Mouse (Mus musculus) ES-E14 (cell line): ENCODE results near the gene Rassf8. TPM values are rescaled to one million over a fixed set of nuclear protein-coding genes. Genes with fewer than 3 reads are reported as not detected.

Source experiments
- DNase-seq: peaks from one replicate; pipeline ENCODE4 v3.0.0-alpha.2; 2013; ENCODE audit warnings: low read depth, low spot score
- H3K27ac ChIP-seq: 2 replicates; pipeline ENCODE4 v1.5.1; 2012; ENCODE audit warnings: low read depth, mild to moderate bottlenecking, low read length, moderate library complexity, mixed read lengths; ENCODE audit not compliant: poor library complexity, insufficient read depth, severe bottlenecking
- H3K36me3 ChIP-seq: 2 replicates; pipeline ENCODE4 v1.6.1; 2012; ENCODE audit warnings: mild to moderate bottlenecking, low read length, moderate library complexity, mixed read lengths; ENCODE audit not compliant: control insufficient read depth, poor library complexity, insufficient read depth, severe bottlenecking
- H3K4me1 ChIP-seq, 2 experiments: fragments of 150-350 bp in 1 of 2; sonication (generic) in 1 of 2; 2 replicates each; pipeline ENCODE4 v1.6.1; 2012; ENCODE audit warnings: low read length in 2 of 2, mild to moderate bottlenecking in 1 of 2, mixed read lengths in 1 of 2; ENCODE audit not compliant: control insufficient read depth in 2 of 2, insufficient read depth in 2 of 2, poor library complexity in 1 of 2
- H3K4me3 ChIP-seq, 2 experiments: fragments of 150-350 bp in 1 of 2; sonication (generic) in 1 of 2; 2 replicates each; pipeline ENCODE4 v1.5.1; 2012; ENCODE audit warnings: low read length in 2 of 2, low read depth in 1 of 2, mild to moderate bottlenecking in 1 of 2, mixed read lengths in 1 of 2; ENCODE audit not compliant: insufficient read depth in 1 of 2, poor library complexity in 1 of 2, severe bottlenecking in 1 of 2
- H3K9ac ChIP-seq: 2 replicates; pipeline ENCODE4 v1.6.1; 2012; ENCODE audit warnings: low read depth, mild to moderate bottlenecking, low read length, mixed read lengths; ENCODE audit not compliant: poor library complexity, insufficient read depth, severe bottlenecking
- H3K9me3 ChIP-seq: fragments of 150-350 bp; sonication (generic); 2 replicates; pipeline ENCODE4 v1.6.1; 2012; ENCODE audit warnings: low read depth, mild to moderate bottlenecking, low read length; ENCODE audit not compliant: control insufficient read depth, insufficient read depth
- CHD2 ChIP-seq: IDR thresholded peaks from 2 replicates; pipeline ENCODE4 v1.6.1; 2014; ENCODE audit warnings: mild to moderate bottlenecking, low read depth, low read length, inconsistent platforms
- HCFC1 ChIP-seq: IDR thresholded peaks from 2 replicates; pipeline ENCODE4 v1.6.1; 2012; ENCODE audit warnings: low read length, inconsistent platforms, borderline replicate concordance; ENCODE audit not compliant: insufficient read depth
- MAFK ChIP-seq: IDR thresholded peaks from 2 replicates; pipeline ENCODE4 v1.6.1; 2014; ENCODE audit warnings: mild to moderate bottlenecking, low read depth, low read length, inconsistent platforms; ENCODE audit not compliant: insufficient read depth
- ZC3H11A ChIP-seq: IDR thresholded peaks from 2 replicates; pipeline ENCODE4 v1.6.1; 2012; ENCODE audit warnings: low read depth, mild to moderate bottlenecking, inconsistent platforms, low read length, borderline replicate concordance
- ZNF384 ChIP-seq: IDR thresholded peaks from 2 replicates; pipeline ENCODE4 v1.6.1; 2012; ENCODE audit warnings: low read depth, low read length, inconsistent platforms
- in situ Hi-C, 2 experiments: fragments of 600-800 bp; cut with MboI; formaldehyde crosslinking; loops; one replicate each; pipeline ENCODE4 v1.15.1; 2025; ENCODE audit warnings: low sequenced_read_pairs in 2 of 2, inconsistent platforms in 1 of 2; ENCODE audit not compliant: unreplicated experiment in 2 of 2
- total RNA-seq: library from RNA; depleted of rRNA; stranded (reverse); fragments of 300-350 nt; gene quantifications from 2 replicates; pipeline ENCODE4 v1.2.3, GENCODE M21; 2012

Gene Rassf8
- total RNA-seq, 1 experiment = 9.0 TPM

DNA sequence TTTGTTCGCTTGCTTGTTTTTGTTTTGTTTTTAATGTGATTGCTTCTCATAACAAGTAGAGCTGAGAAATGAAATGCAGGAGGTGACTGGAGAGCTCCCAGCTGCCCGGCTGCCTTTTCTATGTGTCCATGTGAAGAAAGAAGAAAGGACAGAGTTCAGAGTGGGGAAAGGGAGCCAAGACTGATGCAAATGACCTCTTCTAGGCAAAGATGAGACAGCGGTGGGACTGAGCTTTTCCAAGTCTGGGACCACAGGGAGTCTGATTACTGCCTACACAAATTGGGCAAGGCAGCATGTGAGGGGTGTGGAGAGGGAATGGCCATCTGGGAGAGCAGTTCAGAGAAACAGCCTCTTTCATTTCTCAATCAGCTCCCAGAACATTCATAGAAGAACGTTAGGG is 13.3 kb upstream of the Rassf8 start:
- in situ Hi-C loops = no loop called here
- no peak for TF ChIP-seq CHD2
- Histone ChIP-seq H3K4me3 (no peak overlapping the region), H3K9me3 (no peaks in the 10 kb centered on the region), H3K36me3 (no peaks in the 10 kb centered on the region), H3K27ac (no peak overlapping the region), H3K9ac (no peak overlapping the region), H3K4me1 (no peaks in the 10 kb centered on the region)
- no peak for DNase-seq

DNA sequence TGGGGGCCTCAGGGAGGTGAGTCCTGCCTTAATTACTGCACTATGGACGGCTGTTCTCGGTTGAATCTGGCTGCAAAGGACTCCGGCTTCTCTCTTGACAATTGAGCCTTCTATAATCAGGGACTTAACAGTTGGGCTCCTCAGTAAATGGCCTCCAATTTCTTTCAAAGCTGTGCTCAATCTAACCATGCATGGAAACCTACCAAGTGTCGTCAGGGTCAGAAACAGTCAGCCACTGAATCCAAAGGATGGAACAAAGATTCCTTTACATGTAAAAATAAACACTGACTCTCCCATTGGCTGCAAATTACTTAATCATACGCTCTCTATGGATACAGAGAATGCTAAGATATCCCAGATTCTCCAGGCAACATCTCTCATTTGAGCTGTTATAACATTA is 12.6 kb upstream of the Rassf8 start:
- Histone ChIP-seq H3K27ac (no peak overlapping the region), H3K9me3 (no peaks in the 10 kb centered on the region), H3K4me3 (no peak overlapping the region), H3K9ac (no peak overlapping the region), H3K4me1 (no peaks in the 10 kb centered on the region), H3K36me3 (no peaks in the 10 kb centered on the region)
- DNase-seq = no peak
- TF ChIP-seq HCFC1 = no peak
- no peak for TF ChIP-seq MAFK
- TF ChIP-seq ZNF384 = no peak
- TF ChIP-seq ZC3H11A = no peak
- TF ChIP-seq CHD2 = no peak
- in situ Hi-C loops = no loop called here

- H3K9me3 ChIP-seq = no peaks in the 10 kb centered on the region
- in situ Hi-C loops = no loop called here
- no peaks in the 10 kb centered on the region for H3K36me3 ChIP-seq
- H3K4me1 ChIP-seq = no peaks in the 10 kb centered on the region
- no peak overlapping the region for H3K27ac ChIP-seq
- DNase-seq = no peak
- no peak for TF ChIP-seq ZNF384
- TF ChIP-seq MAFK = no peak
- TF ChIP-seq CHD2 = no peak
- TF ChIP-seq ZC3H11A = no peak
- TF ChIP-seq HCFC1 = no peak
- H3K9ac ChIP-seq = no peak overlapping the region
- H3K4me3 ChIP-seq = no peak overlapping the region
Measured at GRCm38 (mm10) chr6:145736099-145736498, 10.4 kb upstream of the Rassf8 start.

- in situ Hi-C loops = no loop called here
- no peak overlapping the region for H3K27ac ChIP-seq
- no peak for DNase-seq
Measured at GRCm38 (mm10) chr6:145739231-145739630, 7.3 kb upstream of the Rassf8 start.

DNA sequence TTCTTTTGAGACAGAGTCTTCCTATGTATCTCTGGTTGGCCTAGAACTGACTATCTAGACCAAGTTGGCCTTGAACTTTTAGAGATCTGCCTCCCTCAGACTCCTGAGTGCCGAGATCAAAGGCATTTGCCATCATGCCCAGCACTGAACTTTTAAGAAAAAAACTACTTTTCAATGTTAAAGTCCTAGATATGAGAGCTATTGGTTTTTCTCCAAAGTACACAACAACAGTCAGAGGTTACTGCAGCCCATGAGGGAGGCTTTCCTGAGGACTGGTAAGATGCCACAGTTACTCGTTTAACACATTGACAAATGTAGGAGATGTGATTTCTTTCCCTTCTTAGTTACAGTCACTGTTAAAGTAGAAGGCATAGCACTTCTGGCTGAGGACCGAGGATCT is 6.5 kb upstream of the Rassf8 start:
- no peak overlapping the region for H3K9ac ChIP-seq
- TF ChIP-seq CHD2 (no peak), MAFK (no peak), HCFC1 (no peak), ZNF384 (no peak), ZC3H11A (no peak)
- in situ Hi-C loops = no loop called here
- H3K27ac ChIP-seq = no peak overlapping the region
- no peak overlapping the region for H3K4me3 ChIP-seq
- DNase-seq = no peak
- no peaks in the 10 kb centered on the region for H3K9me3 ChIP-seq
- no peaks in the 10 kb centered on the region for H3K36me3 ChIP-seq
- no peaks in the 10 kb centered on the region for H3K4me1 ChIP-seq

More at GRCm38 (mm10) chr6:145739231-145739630, 7.3 kb upstream of the Rassf8 start:
- H3K4me1 ChIP-seq = no peaks in the 10 kb centered on the region
- no peaks in the 10 kb centered on the region for H3K36me3 ChIP-seq
- no peak overlapping the region for H3K4me3 ChIP-seq
- no peak overlapping the region for H3K9ac ChIP-seq
- H3K9me3 ChIP-seq = no peaks in the 10 kb centered on the region
- TF ChIP-seq ZC3H11A (no peak), CHD2 (no peak), MAFK (no peak), HCFC1 (no peak), ZNF384 (no peak)
